Mouse (Mus musculus): ENCODE measurements around the gene Ces1b. TPM values are rescaled to one million over a fixed set of nuclear protein-coding genes. Genes with fewer than 3 reads are reported as not detected.

Ces1b gene
- total RNA-seq, 2 experiments from 2014 or later = not detected

GRCm38 (mm10) chr8:93012226-93012625 lies 67.6 kb downstream of the Ces1b start:
- DNase-seq = peak in 1 of 2 experiments; percentile 23
- intact Hi-C loops (cut with DNase I) = loop anchor here (10.0 kb wide), 1 partner anchor 483 kb away; no protein-coding TSS in a partner anchor

GRCm38 (mm10) chr8:93011439-93011838 lies 68.4 kb downstream of the Ces1b start:
- peak; percentile 85 to 92 for DNase-seq
- intact Hi-C loops (cut with DNase I) = loop anchor here (1.0 to 10.0 kb wide), 4 partner anchors 37 to 483 kb away; partner anchors contain the start of gene Ces1a

- peak; percentile 38 to 71 for DNase-seq
- intact Hi-C loops (cut with DNase I) = loop anchor here (2.0 to 10.0 kb wide), 2 partner anchors 39 to 485 kb away; partner anchors contain the start of gene Ces1a
Observed at GRCm38 (mm10) chr8:93010286-93010685, 69.5 kb downstream of the Ces1b start.

Other genes with a start within 250 kb of the Ces1b start
- 1 to 10 TPM; 1.9 to 2.5 TPM for gene Lpcat2, start 224.7 kb downstream of the Ces1b start, total RNA-seq (2021)
- not detected for gene Capns2, start 178.6 kb downstream of the Ces1b start, total RNA-seq (2021)
- gene Slc6a2, start 119.9 kb downstream of the Ces1b start, total RNA-seq (2021) = under 1 TPM; 0.10 to 0.12 TPM
- gene Ces1a, start 31.8 kb downstream of the Ces1b start, total RNA-seq (2021) = not detected
- gene Ces1c, start 51.3 kb upstream of the Ces1b start, total RNA-seq (2021) = not detected
- gene Ces1d, start 117.8 kb upstream of the Ces1b start, total RNA-seq (2021) = 10 to 100 TPM; 29.5 to 57.4 TPM
- gene Ces1e, start 149.6 kb upstream of the Ces1b start, total RNA-seq (2021) = 1 to 10 TPM in 1 of 2 experiments, under 1 TPM in 1; 0.94 to 1.0 TPM
- under 1 TPM; 0.72 to 0.86 TPM for gene Ces1f, start 199.7 kb upstream of the Ces1b start, total RNA-seq (2021)

Measured in heart, postnatal 10 days (tissue).